Mouse (Mus musculus): Measurements from ENCODE around the gene Cntnap4.
"Not testable (repeated sequence)": the region's sequence is repeated elsewhere in the genome, so short reads cannot be mapped to it uniquely, and the experiment has no call there.

Gene Cntnap4

GRCm38 (mm10) chr8:112724918-112725317, 155.1 kb downstream of the Cntnap4 start:
- in situ Hi-C loops (cut with MboI; ENCODE audit: low sequenced_read_pairs) = no loop called here

DNA sequence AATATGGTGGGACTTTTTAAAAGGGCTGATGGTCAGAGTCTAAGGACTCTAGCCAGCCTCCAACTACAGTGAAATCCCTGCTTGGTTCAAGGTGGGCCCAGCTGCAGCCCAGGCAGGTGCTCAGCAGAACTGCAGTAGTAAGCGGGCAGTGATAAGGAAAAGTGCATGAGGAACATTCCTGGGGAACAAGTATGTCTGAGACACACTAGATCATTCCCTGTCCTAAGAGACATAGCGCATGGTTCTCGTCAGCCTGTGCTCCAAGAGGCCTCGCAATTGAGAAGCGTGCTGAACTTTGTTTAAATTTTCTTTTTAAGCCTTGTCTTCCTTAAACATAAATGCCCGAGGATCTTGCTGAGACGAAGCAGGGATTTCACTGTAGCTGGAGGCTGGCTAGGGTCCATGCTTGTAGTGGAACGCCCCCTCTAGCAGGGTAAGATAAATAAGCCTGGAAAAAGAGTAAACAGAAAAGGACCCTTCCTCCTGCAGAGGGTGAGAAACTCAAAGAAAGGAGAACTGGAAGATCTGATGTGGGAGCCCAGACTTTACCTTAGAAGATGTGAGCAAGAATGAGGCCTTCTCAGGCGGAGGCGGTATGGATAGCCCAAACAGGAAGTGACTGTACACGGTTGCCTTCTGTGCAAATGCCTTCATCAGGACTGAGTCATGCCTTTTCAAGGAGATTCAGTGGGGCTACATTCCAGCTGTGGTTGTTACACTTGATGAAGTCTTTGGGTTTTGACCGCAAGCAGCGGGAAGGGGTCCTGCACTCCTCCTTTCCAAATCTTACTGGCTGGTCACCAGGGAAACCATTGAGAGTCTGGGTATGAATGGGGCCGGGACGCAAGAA, 161.0 kb downstream of the Cntnap4 start:
- in situ Hi-C loops (cut with MboI; ENCODE audit: low sequenced_read_pairs) = no loop called here

DNA sequence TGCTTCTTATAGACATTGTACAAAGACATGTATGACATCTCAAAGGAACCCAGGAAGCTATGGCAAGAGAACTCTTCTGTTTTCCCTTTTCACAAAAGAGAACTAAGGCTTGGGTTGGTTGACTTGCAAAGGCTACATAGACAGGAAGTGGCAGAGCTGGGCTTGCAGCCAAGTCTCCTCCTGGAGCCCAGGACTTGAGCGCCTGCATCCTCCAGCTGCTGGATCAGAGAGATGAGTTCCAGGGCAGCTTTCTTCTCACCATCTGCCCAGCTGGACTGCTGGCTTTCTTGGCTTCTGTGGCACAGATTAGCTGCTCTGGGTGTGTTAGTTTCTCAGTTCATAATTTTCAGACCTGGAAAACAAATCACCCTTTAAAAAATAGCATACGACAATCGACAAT, 165.7 kb downstream of the Cntnap4 start:
- in situ Hi-C loops (cut with MboI; ENCODE audit: low sequenced_read_pairs) = no loop called here

- in situ Hi-C loops (cut with MboI; ENCODE audit: low sequenced_read_pairs) = no loop called here
These were observed 173.5 kb downstream of the Cntnap4 start for GRCm38 (mm10) chr8:112743331-112743730.

DNA sequence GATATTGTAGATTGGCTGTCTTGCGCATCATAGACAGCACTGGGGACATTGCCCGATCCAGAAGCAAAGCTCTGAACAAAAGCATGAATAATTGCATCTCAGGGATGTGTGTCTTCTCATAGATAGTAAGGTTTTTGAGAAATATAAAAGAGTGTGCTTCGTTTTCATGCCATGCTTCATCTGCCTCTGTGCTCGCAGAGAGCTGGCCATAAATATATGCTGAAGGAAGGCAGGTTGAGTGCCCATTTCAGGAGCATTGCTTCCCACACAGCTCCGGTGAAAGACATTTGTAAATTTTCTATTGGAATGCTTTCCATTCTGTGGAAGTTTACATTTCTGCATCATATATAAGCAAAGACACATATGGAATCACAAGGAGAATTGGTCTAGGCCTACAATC, 177.5 kb downstream of the Cntnap4 start:
- in situ Hi-C loops (cut with MboI; ENCODE audit: low sequenced_read_pairs) = no loop called here

DNA sequence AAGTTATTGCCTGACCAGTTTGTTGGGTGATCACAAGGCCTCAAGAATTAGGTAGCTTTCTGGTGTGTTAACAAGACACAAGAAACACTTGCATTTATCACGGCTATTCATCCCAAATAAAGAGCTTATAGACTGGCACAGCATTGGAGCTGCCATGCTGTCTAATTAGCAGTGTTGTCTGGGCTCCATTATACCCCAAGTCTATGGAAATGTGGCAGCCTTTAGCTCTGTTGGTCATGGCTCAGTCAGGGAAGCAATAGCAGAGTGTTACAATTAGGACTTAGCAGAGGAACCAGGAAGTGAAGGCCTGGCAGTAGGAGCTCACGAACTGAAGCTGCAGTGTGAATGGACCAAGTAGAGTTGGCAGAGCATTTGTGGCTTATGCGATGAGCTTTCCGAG, 185.3 kb downstream of the Cntnap4 start:
- in situ Hi-C loops (cut with MboI; ENCODE audit: low sequenced_read_pairs) = no loop called here

DNA sequence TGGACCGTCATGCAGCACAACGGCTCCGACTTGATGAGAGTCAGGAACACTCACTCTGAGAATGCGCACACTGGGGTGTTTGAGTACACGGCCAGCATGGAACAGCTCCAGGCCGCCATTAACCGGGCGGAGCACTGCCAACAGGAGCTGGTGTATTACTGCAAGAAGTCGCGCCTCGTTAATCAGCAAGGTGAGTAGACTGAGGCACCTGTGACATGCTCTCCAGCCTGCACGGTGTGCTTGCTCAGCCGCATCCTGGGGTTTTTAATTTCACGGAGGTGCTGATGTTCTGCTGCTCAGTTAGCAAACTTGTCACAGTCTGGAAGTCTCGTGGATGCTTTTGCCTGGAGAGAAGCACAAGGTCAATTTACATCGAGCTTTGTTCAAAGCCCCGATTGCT, 233.2 kb downstream of the Cntnap4 start:
- in situ Hi-C loops (cut with MboI; ENCODE audit: low sequenced_read_pairs) = no loop called here

GRCm38 (mm10) chr8:112809382-112809781, 239.5 kb downstream of the Cntnap4 start:
- in situ Hi-C loops (cut with MboI; ENCODE audit: low sequenced_read_pairs) = no loop called here

DNA sequence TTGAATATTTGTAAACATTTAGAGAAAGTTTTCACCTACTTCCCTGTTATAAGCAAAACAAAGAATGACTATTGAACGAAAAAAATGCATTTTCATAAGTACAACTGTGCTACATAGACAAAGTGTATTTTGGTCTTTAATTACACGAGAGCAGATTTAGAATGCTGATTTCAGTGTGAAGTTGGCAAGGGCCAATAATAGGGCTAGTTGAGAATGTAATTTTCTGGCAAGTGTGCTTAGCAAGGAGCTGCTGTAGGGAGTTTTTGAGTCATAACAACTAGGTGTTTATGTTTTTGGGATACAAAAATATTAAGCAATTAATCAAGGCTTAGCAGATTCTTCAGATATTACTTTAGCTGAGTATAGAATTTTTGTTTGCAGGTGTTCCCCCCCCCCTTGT, 271.2 kb downstream of the Cntnap4 start:
- in situ Hi-C loops (cut with MboI; ENCODE audit: low sequenced_read_pairs) = no loop called here

DNA sequence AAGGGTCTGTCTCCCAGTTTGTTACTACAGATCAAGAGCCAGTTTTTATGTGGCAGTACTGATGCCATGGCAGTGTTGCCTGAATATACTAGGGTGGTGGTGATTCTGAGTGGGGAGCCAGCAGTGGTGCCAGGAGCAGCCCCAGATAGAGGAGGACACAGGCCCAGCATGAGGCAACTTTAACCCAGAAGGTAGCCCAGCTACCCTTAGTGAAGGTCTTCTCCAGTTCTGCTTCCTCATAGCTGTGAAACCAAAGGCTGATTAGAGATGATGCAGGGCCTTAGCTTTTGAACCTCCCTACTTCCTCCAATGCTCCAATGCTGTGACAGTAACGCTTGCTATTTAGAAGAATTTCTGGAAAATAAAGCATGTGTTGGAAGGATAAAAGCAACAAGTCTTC, 279.7 kb downstream of the Cntnap4 start:
- in situ Hi-C loops (cut with MboI; ENCODE audit: low sequenced_read_pairs) = not testable (repeated sequence)

GRCm38 (mm10) chr8:112906458-112907112, 336.7 kb downstream of the Cntnap4 start:
- in situ Hi-C loops (cut with MboI; ENCODE audit: low sequenced_read_pairs) = no loop called here

GRCm38 (mm10) chr8:112909527-112909926, 339.7 kb downstream of the Cntnap4 start:
- in situ Hi-C loops (cut with MboI; ENCODE audit: low sequenced_read_pairs) = no loop called here

DNA sequence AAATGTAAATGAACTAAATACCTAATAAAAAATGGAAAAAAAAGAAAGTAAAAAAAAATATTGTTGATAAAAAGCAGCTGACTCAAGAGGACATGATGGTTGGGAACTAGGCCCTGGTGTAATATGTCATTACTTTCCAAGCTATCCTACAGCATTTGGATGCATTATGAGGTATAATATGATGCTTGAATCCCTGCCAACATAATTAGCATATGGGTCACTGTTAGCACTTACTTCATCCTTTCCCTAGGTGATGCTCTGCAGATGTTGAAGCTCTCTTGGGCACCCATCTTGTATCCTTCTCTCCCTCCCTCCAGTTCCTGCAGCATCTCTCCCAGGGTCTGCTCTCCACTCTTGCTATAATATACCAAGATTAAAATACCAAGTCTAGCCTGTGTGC, 341.6 kb downstream of the Cntnap4 start:
- in situ Hi-C loops (cut with MboI; ENCODE audit: low sequenced_read_pairs) = no loop called here

DNA sequence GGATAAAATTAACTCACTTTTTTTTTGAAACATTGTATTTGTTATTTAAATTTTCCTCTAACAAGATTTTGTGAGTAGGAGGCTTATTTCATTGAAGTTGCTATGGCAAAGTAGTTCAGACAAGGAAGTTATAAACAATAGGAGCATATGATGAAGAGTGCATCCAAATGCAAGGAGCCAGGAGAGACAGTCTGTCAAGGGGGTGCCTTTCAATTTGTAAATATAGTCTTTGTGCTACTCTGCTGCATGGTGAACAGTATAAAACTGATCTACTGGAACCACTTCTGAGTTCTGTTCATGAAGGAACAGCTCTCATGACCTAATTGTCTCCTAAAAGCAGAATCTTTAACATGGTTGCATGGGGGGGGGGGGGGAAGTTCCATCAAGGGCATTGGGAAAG, 352.3 kb downstream of the Cntnap4 start:
- in situ Hi-C loops (cut with MboI; ENCODE audit: low sequenced_read_pairs) = no loop called here

- in situ Hi-C loops (cut with MboI; ENCODE audit: low sequenced_read_pairs) = no loop called here
These were observed 352.9 kb downstream of the Cntnap4 start for GRCm38 (mm10) chr8:112922789-112923188.
